Mouse (Mus musculus): Measurements from ENCODE around the gene Gm35315.

DNA sequence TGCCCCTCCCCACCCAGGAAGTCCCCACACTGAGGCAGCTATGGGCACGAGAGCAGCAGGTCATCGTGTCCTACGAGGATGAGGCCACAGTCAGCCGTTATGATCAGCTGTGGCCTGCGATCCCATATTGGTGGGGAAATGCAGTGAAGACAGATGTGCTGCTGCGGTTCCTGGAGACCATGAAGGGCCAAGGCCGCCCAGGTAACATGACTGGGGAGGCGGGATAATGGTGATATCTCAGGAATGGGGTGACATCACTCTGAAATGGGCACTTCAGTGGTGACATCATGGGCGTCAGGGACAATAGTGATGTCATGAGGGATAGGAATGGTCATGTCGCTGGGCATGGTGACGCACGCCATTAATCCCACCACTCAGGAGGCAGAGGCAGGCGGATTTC, 8.2 kb upstream of the Gm35315 start:
- TF ChIP-seq CTCF (IDR thresholded peaks at IDR 0.05) (no peak), EP300 (IDR thresholded peaks at IDR 0.05; ENCODE audit: insufficient read depth, low read depth, low read length) (no peak)
